Mouse (Mus musculus) intestine, embryonic 14.5 days (tissue): Measurements from ENCODE around the gene Elfn1. TPM values are rescaled to one million over a fixed set of nuclear protein-coding genes. Genes with fewer than 3 reads are reported as not detected.

Experiments
- ATAC-seq: fragments of 200-750 bp; cut with Nextera tagmentation; replicated peaks from 2 replicates; pipeline ENCODE4 v1.8.0; 2017; ENCODE audit warnings: low read depth, moderate number of reproducible peaks, moderate TSS enrichment, moderate library complexity; ENCODE audit not compliant: low FRiP score, low TSS enrichment
- DNase-seq: peaks from one replicate; pipeline ENCODE4 v3.0.0-alpha.2; 2018; ENCODE audit warnings: low spot score
- H3K27ac ChIP-seq: fragments of 300-500 bp; sonication (generic); 2 replicates; pipeline ENCODE4 v1.5.1; 2014; ENCODE audit warnings: low read depth, mild to moderate bottlenecking, control low read depth
- H3K27me3 ChIP-seq: fragments of 300-500 bp; sonication (generic); replicated peaks from 2 replicates; pipeline ENCODE4 v1.6.1; 2014; ENCODE audit warnings: low read length, control low read depth; ENCODE audit not compliant: control insufficient read depth, insufficient read depth
- H3K36me3 ChIP-seq: fragments of 300-500 bp; sonication (generic); 2 replicates; pipeline ENCODE4 v1.6.1; 2014; ENCODE audit warnings: low read length, control low read depth; ENCODE audit not compliant: control insufficient read depth, insufficient read depth
- H3K4me1 ChIP-seq: fragments of 300-500 bp; sonication (generic); replicated peaks from 2 replicates; pipeline ENCODE4 v1.6.1; 2014; ENCODE audit warnings: low read length, control low read depth, mixed read lengths; ENCODE audit not compliant: control insufficient read depth, insufficient read depth
- H3K4me2 ChIP-seq: fragments of 300-500 bp; sonication (generic); 2 replicates; pipeline ENCODE4 v1.6.1; 2014; ENCODE audit warnings: low read length
- H3K4me3 ChIP-seq: fragments of 300-500 bp; sonication (generic); 2 replicates; pipeline ENCODE4 v1.5.1; 2014; ENCODE audit warnings: low read depth, low read length, control low read depth, mixed read lengths
- H3K9ac ChIP-seq: fragments of 300-500 bp; sonication (generic); 2 replicates; pipeline ENCODE4 v1.6.1; 2014; ENCODE audit warnings: mild to moderate bottlenecking, low read length
- H3K9me3 ChIP-seq: fragments of 300-500 bp; sonication (generic); 2 replicates; pipeline ENCODE4 v1.6.1; 2016; ENCODE audit warnings: low read length, control low read depth; ENCODE audit not compliant: control insufficient read depth
- WGBS: fragments of 180-500 bp; shearing (Covaris S2); extraction: QIAGEN DNeasy Blood & Tissue Kit; methylation state at CpG from one replicate; pipeline ENCODE4 v1.1.7; 2014; 5-methylcytosine and 5-hydroxymethylcytosine counted together
- polyA plus RNA-seq: library from polyadenylated mRNA; unstranded; fragments of >200 nt; fragmentation: Nextera tagmentation; extraction: Ambion mirVana; gene quantifications from 2 replicates; pipeline ENCODE4 v1.2.1, GENCODE M21; 2014

Elfn1 gene
- polyA plus RNA-seq, 1 experiment from 2014 or later, result 0.26 TPM

DNA sequence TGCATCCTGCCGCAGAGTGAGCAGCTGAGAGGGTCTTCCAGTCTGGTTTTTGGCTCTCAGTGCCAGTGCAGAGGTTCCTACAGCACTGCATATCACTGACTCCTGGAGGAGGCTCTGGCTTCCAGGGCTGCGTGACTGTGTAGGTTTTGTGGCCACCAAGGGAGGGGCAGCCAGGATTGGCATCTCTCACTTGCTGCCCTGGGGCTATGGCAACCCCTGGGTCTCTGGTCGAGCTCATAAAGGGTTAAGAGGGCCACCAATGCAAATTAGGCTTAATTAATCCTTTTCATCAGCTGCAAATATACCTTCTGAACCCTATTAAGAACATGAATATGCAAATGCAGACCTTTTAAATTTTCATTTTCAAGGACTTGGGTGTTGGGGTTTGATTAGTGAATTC lies 94.8 kb downstream of the Elfn1 start:
- Histone ChIP-seq H3K36me3 (no peaks in the 10 kb centered on the region), H3K4me2 (no peak overlapping the region), H3K27me3 (no peaks in the 10 kb centered on the region), H3K9me3 (no peaks in the 10 kb centered on the region), H3K4me3 (no peak overlapping the region), H3K4me1 (no peaks in the 10 kb centered on the region; the same call in 1 of the 2 replicates), H3K27ac (no peak overlapping the region), H3K9ac (no peak overlapping the region)
- no peak for DNase-seq
- ATAC-seq, result no peak
- 54% methylated on average over 3 of the region's 3 CpGs for WGBS

DNA sequence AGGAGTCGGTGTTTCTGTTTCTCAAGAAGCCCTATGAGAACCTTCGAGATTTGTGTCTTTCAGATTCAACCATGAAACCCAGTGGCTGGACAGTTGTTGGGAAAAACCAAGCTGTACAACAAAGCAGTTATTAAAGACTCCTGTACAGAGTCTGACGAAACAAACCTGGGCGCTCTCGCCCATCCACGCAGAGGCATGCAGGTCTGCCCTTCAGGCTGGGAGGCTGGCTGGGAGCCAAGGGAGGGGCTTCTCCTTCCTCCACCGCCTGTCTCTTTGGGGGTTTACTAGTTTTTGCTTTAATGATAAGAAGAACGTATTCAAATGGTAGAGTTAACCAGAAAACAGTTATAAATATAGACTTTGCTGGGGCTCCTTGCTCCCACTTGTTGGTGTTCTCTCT lies 99.1 kb downstream of the Elfn1 start:
- Histone ChIP-seq H3K27me3 (no peaks in the 10 kb centered on the region), H3K36me3 (peaks cover 4% of the 10 kb centered on the region; the same call in 1 of the 2 replicates), H3K4me2 (no peak overlapping the region), H3K9ac (no peak overlapping the region), H3K9me3 (no peaks in the 10 kb centered on the region), H3K4me3 (no peak overlapping the region), H3K4me1 (no peaks in the 10 kb centered on the region), H3K27ac (no peak overlapping the region)
- 53% methylated on average over 8 of the region's 8 CpGs for WGBS
- DNase-seq (peak; percentile 58), ATAC-seq (no peak)

DNA sequence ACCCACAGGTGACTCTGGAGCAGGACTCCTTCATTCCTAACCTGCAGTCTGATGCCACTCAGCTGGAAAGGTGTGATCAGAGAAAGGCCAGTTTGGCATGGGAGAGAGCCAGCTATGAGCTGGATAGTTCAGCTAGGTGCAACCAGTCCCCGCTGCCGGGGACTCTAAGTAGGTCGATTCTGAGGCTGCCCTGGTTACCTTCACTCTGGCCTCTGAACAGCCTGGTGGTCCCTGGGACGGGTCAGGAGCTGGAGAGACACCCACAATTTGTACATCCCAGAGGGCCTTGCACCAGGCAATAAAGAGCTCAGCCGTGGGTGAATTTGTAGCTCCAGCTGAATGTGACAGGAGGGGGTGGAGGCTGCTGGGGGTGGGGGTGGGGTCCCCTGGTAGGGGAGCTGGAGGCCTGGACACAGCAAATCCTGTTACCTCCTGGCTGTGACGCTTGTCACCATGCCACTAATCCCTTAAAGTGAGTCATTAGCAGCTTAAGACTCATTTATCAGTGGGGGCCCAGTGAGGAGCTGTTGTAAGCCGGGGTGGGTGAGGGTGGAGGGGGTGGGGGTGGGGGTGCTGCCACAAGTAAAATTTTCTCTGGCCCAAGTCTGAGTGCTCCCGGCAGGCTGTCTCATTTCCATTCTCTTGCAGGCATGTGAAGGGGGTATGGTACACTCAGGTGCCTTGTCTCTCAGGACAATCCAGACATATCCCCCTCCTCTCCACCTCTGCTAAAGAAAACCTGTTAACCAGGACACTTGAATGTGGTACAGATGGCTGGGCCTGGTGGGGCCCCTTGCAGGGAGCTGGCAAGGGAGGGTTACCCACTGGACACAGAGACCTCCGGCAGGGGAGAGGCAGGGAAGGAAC lies 100.1 kb downstream of the Elfn1 start:
- Histone ChIP-seq H3K9me3 (no peaks in the 10 kb centered on the region), H3K4me2 (no peak overlapping the region), H3K36me3 (peaks cover 4% of the 10 kb centered on the region; the same call in 1 of the 2 replicates), H3K4me3 (no peak overlapping the region), H3K4me1 (no peaks in the 10 kb centered on the region), H3K27ac (no peak overlapping the region), H3K27me3 (no peaks in the 10 kb centered on the region), H3K9ac (no peak overlapping the region)
- WGBS, result 44% methylated on average over 9 of the region's 9 CpGs
- ATAC-seq (no peak), DNase-seq (no peak)

DNA sequence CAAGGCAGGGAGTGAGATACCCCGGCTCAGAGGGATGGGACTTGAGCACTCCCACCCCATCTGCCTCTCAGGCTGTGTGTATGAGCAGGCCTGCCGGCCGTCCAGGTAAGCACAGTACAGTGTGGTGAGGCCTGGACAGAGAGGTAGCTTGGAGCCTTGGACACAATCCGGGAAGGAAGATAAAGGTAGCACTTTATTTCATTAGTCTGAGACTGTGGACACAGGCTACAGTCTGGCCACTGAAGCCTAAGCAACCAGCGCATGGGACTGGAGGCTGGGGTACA lies 100.7 kb downstream of the Elfn1 start:
- 74% methylated on average over 5 of the region's 5 CpGs for WGBS
- no peak for ATAC-seq
- no peaks in the 10 kb centered on the region for H3K4me1 ChIP-seq
- H3K27ac ChIP-seq, result no peak overlapping the region
- no peak overlapping the region for H3K4me3 ChIP-seq
- peaks cover 4% of the 10 kb centered on the region; the same call in 1 of the 2 replicates for H3K36me3 ChIP-seq
- H3K27me3 ChIP-seq, result no peaks in the 10 kb centered on the region
- no peak overlapping the region for H3K4me2 ChIP-seq
- no peak overlapping the region for H3K9ac ChIP-seq
- no peak for DNase-seq
- H3K9me3 ChIP-seq, result no peaks in the 10 kb centered on the region

DNA sequence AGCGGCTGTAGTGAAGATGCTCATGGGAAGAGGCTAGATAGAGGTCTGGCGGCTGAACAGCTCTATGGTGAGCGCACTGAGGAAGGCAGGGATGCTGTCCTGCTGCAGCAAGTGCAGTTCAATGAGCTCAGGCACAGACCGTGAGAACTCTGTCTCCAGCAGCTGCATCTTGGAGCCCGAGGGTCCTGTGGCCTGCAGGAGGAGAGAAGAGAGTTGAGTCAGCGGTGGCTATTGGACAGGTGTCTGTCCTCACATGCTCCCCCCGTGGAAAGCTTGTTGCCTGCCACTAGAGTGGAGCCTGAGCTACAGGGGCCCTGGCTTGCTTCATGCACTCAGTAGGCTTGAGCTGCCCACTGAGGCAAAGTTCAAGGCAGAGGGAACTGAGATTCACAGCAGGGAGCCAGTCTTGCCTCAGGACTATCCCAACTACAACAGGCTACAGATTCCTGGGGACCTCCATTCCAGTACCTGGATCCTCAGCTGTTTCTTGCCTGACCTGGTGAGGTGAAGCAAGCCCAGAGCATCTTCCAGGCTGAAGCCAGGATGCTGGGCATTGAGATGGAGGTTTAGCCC lies 101.4 kb downstream of the Elfn1 start:
- H3K4me2 ChIP-seq, result no peak overlapping the region
- no peaks in the 10 kb centered on the region for H3K4me1 ChIP-seq
- no peak overlapping the region for H3K27ac ChIP-seq
- H3K9me3 ChIP-seq, result no peaks in the 10 kb centered on the region
- WGBS, result 74% methylated on average over 7 of the region's 7 CpGs
- H3K4me3 ChIP-seq, result no peak overlapping the region
- H3K36me3 ChIP-seq, result peaks cover 4% of the 10 kb centered on the region; the same call in 1 of the 2 replicates
- H3K27me3 ChIP-seq, result no peaks in the 10 kb centered on the region
- H3K9ac ChIP-seq, result no peak overlapping the region
- ATAC-seq (no peak), DNase-seq (no peak)

DNA sequence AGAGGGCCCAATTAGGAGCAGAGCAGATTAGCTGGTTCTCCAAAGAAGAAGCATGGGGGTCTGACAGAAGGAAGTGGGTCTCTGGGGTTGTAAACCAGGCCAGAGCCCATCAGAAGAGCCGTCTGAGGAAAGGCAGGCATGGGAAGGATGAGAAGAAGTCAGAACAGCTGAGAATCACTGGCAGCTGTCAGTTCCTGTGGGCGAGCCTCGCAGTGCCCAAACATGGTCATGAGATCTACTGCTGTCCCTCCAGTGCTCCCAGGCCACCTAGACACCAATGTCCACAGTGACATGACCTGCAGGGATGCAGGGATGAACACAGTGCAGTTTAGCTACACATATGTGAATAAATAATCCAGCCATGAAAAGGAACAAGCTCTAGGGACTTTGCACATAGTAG lies 102.7 kb downstream of the Elfn1 start:
- no peaks in the 10 kb centered on the region for H3K27me3 ChIP-seq
- no peak overlapping the region for H3K27ac ChIP-seq
- peaks cover 4% of the 10 kb centered on the region; the same call in 1 of the 2 replicates for H3K36me3 ChIP-seq
- H3K4me2 ChIP-seq, result no peak overlapping the region
- DNase-seq (no peak), ATAC-seq (no peak)
- H3K4me3 ChIP-seq, result no peak overlapping the region
- no peaks in the 10 kb centered on the region for H3K4me1 ChIP-seq
- 75% methylated on average over 3 of the region's 3 CpGs for WGBS
- H3K9ac ChIP-seq, result no peak overlapping the region
- H3K9me3 ChIP-seq, result no peaks in the 10 kb centered on the region

DNA sequence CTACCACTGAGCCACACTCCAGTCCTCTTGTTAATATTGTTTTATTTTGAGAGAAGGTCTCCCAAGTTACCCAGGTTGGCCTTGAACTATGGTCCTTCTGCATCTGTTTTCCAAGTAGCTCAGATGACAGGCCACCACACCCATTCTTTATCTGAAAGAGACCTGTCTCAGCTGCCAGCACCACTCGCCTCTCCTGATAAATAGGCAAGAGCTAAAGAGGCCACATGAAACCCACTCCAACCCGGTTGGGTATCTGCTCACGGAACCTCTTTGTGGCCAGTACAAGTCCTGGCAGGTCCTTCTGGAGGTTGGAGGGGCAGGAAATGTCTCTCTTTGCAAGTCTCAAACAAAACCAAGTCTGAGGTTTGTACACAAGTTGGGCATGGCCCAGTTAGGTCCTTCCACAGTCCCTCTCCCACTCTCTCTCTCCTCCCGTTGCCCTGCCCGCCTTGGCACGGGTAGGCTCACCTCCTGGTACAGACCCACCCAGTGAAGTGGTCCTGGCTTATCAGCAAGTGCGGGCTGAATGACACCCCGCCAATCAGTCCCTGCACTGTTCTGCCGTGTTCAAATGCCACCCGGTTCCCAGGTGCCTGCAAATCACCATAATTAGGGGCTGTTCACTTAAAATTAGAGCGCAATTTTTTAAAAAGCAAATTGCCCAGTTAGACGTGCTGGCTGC lies 104.7 kb downstream of the Elfn1 start:
- Histone ChIP-seq H3K27me3 (no peaks in the 10 kb centered on the region), H3K9ac (no peak overlapping the region), H3K4me3 (no peak overlapping the region), H3K27ac (no peak overlapping the region), H3K4me1 (no peaks in the 10 kb centered on the region), H3K36me3 (peaks cover 4% of the 10 kb centered on the region; the same call in 1 of the 2 replicates), H3K9me3 (no peaks in the 10 kb centered on the region), H3K4me2 (no peak overlapping the region)
- no peak for DNase-seq
- no peak for ATAC-seq
- 87% methylated on average over 12 of the region's 12 CpGs for WGBS

DNA sequence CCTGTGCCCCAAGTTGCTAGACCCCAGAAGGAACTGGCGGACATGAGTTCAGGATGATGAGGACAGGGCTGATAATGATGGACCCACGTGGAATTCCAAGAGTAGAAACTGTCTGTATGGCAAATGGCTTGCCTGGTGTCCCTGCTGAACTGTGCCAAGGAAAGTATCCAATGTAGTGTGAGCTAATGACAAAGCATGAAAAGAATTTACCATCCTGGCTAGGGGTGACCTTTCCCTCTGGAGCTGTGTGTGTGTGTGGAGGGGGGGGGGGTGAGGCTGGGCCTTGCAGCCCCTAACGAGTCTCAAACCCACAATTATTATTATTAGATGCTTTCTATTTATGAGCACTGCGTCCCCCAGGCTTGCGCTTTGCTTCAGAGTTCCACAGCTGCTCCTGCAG lies 105.9 kb downstream of the Elfn1 start:
- Histone ChIP-seq H3K9ac (no peak overlapping the region), H3K27me3 (no peaks in the 10 kb centered on the region), H3K36me3 (no peaks in the 10 kb centered on the region), H3K9me3 (no peaks in the 10 kb centered on the region), H3K4me2 (no peak overlapping the region), H3K27ac (no peak overlapping the region), H3K4me1 (no peaks in the 10 kb centered on the region), H3K4me3 (no peak overlapping the region)
- 77% methylated on average over 5 of the region's 5 CpGs for WGBS
- DNase-seq, result no peak
- no peak for ATAC-seq
